Mouse (Mus musculus) T-helper 17 cell (primary cell): Measurements from ENCODE around the gene Ube4b.

Experiments
- in situ Hi-C, 2 experiments: fragments of 300-600 bp; cut with MboI, MseI; formaldehyde crosslinking; loops; 1 replicate in 1 of 2; 2 replicates in 1 of 2; pipeline ENCODE4 v1.15.1; 2025; ENCODE audit warnings: high pct_unique_total_duplicates in 2 of 2

The Ube4b gene

DNA sequence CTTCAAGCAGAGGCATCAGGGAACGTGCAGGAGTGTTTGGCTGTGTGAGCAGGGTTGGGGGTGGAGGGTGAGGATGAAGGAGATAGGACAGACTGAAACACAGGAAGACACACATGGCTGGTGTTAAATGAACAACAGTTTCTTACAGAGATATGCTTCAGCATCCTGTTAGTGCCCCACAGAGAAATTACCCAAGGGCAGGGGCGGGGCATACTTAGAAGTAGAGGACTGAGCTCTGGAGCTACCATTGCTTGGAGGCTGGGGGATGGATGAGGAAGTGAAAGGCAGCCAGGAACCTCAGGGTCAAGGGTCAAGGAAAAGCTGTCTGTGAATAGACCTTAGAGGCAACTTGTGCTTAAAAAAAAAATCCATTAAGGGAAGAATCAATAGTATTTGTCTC, 85.9 kb downstream of the Ube4b start:
- in situ Hi-C loops: no loop called here

DNA sequence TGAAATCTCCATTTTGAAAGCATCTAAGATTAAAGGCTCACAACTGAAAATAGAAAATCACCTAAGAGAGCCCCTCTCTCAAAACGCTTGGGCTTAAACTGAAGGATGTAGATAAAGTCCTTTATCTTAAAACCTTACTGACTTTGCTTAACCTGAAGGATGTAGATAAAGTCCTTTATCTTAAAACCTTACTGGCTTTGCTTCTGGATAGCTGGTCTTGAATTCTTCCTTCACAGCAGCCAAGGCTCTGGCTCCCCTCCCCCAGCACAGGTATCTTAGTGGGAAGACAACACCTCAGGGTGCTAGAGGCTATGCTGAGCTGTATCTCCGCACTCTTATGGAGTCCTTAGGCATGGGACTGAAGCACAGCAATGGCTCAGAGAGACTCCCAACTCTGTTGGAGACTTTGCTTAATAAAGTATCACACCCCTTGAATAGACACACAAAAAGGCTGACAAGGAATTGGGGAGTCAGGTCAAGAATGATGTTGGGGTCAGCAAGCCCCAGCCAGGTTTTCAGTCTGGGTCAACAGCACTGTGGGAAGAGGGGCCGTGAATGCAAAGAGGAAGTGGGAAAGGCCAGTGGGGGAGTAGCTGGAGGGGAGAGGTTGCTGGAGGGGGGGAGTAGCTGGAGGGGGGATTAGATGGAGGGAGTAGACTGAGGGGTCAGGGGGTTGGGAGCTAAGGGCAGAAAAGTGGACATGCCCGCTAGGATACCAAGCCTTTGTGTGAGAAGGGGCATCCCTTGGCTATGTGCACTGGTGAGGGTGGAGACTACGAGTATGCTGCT, 86.9 kb downstream of the Ube4b start:
- in situ Hi-C loops: no loop called here

DNA sequence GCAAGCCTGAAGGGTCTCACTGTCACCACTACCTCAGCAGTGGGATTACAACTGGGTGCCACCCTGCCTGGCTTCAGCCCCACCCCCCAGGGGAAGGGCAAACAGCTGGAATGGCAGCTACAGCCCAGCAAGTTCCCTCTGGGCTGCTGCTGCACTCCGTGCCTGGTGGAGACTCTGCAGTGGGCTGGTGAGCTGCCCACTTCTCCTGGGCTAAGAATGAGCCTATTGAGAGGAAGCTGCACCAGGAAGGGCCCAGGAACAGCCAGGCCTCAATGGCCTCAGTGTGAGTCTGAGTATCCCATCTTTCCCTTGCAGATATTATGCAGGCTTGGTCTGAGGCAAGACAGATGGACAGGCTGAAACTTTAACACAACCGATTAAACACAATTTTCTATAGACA, 88.4 kb downstream of the Ube4b start:
- in situ Hi-C loops: no loop called here

DNA sequence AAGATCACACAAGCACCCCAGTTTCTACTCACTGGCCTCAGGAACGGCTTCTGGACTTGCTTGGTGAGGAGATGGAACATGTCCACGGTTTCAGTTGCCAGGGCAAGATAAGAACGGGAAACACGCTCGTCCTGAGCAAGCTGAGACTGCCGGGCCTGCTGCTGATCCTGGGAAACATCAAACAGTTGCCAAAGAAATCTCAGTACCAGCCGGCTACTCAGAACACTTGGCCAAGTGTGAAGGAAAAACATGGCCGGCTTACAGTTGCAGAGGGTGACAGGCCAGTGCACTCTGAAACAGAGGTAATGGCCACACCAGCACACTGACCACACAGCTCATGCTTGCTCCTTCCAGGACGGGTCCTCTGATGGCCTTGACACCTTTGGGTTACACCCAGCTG, 89.2 kb downstream of the Ube4b start:
- in situ Hi-C loops: no loop called here

DNA sequence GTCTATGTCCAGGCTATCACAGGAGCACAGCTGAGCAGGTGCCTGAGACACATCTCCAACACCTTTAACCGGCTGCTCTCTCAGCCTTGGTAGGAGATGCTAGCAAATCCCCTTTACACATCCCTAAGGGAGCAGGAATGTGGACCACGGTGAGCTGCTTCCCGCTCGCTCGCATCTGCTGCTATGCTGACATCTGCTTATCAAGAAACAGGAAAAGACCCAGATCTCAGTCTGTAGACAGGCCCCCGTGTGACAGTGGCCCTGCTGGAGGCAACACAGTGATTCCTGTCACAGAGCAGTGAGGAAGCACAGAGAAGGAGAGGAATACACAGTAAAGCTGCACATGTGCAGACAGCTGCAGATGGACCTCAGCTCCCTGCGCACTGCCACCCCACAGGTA, 90.2 kb downstream of the Ube4b start:
- in situ Hi-C loops: no loop called here

DNA sequence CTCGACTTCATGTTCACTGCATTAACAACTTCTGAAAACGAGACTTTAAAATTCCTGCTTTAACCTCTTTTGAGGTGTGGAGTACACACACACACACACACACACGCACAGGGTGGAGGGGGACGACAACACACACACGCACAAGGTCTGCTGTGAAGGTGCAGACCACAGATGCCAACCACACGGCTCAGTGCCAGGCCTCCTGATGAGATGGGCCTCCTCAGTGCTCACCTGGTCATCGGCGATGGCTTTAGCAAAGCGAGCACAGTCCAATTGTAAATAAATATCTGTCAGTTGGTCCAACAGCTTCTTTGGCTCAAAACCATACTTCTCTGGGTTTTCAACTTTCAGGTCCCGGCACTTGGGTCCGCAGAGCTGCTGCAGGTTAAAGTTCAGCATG, 91.7 kb downstream of the Ube4b start:
- in situ Hi-C loops: no loop called here

DNA sequence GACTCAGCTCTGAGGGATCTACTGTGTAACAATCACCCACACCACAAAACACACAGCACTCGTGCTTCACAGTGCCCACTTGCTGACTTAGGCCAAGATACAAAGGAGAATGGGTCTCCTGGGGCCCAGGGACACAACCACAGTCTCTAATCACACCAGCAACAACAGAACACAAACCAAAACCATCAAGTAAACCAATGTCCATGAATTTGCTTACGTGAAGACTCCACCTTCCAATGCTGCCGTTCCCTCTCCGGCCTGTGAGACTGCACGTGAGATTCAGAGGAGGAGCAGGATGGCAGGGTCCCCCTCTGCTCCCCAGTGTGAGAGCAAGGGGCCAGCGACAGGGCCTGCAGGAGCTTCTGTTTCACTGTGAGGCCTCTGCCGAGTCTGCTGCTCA, 93.8 kb downstream of the Ube4b start:
- in situ Hi-C loops: no loop called here

DNA sequence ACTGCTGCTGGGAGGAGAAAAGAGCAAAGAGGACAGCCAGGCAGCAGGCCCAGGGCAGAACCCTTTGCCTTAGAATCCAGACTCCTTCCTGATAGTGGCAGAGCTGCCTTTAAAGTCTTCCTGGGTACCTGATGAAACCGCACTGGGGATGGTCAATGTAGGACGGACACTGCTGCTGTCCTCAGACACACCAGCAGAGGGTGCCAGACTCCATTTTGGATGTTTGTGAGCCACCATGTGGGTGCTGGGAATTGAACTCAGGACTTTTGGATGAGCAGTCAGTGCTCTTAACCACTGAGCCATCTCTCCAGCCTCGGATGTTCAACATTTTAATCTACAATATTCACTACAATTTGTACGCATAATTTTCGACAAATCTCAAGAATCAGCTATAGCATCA, 96.1 kb downstream of the Ube4b start:
- in situ Hi-C loops: no loop called here

DNA sequence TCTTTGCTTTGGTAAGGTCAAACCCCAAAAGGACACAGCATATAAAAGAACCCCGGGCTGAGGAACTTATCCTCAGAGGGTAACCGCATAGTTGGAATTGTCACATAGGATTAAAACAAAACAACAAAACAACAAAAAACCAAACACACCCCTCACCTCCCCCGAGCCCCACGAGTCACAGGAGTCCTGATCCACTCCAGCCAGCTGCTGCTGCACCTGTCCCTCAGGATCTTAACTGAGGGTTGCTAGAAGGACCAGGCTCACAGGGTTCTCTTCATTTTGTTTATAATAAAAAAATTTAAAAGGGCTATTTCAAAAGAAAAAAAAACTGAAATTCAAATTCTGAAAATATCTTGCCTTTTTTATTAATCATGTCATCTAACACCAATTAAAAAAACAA, 97.8 kb downstream of the Ube4b start:
- in situ Hi-C loops: loop anchor here in 1 of 2 experiments (5.0 kb wide), 1 partner anchor 666 kb away; no protein-coding TSS in a partner anchor

DNA sequence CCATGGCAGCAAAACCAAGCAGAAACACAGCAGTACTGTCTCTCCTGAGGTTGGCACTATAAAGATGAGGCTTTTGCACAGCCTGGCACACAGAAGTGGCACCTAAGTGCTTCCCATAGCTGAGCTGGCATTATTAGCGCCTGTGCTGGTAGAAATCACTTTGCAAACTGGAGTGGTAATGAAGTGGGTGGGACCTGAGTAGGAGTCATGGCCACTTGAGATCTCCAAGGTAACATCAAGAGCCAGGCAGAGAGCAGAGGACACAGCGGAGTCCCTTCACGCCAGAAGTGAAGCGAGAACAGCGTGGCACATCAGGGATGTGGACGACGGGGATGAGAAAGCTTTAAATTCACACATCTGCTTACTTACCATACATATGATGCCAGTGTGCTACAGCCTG, 99.3 kb downstream of the Ube4b start:
- in situ Hi-C loops: loop anchor here in 1 of 2 experiments (5.0 kb wide), 1 partner anchor 665 kb away; no protein-coding TSS in a partner anchor

DNA sequence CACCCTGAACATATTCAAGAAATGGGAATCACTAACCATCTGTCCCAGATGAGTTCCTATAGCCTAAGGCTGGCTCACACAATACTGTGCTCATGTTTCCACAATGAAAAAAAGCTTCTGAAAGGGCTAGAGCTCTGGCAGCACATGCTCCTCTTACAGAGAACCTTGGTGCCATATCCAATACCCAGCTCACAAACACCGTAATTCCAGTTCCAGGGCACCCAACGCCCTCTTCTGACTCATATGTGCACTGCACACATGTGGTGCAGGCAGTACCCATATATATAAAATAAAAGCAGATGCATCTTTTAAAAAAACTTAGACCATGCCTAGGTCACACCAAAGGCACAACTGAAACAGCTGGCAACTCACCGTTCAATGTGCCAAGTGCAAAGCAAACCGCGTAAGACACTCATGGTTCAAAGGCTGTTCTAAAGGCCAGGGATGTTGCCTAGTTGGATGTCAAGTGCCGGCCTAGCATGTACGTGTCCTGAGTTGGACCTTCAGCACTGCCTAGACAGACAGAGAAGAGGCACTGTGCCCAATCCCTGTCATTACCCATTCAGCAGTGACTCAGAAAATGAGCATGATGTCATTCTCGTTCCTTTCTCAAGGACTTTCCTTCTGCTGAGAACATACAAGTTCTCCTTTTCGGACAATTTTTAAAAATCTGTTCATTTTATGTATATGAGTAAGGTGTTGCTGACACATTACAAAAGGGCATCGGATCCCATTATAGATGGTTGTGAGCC, 101.0 kb downstream of the Ube4b start:
- in situ Hi-C loops: loop anchor here in 1 of 2 experiments (5.0 kb wide), 1 partner anchor 663 kb away; no protein-coding TSS in a partner anchor

DNA sequence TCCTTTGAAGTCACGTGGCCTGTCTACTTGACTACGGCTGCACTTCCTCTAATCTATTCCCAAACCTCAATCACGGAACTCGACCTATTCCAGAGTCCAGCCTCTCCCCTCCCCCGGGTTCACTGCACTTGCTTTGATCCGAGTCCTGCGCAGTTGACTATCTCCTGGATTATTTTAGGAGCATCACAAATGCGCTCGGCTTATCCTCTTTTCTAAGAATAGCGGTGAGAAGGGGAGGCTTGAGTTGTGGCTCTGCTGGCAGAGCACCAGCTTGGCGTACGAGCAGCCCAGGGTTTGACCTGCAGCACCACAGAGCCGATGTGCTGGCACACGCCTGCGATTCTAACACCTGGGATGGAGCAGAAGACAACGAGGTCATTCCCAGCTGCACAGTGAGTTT, 102.8 kb downstream of the Ube4b start:
- in situ Hi-C loops: no loop called here

DNA sequence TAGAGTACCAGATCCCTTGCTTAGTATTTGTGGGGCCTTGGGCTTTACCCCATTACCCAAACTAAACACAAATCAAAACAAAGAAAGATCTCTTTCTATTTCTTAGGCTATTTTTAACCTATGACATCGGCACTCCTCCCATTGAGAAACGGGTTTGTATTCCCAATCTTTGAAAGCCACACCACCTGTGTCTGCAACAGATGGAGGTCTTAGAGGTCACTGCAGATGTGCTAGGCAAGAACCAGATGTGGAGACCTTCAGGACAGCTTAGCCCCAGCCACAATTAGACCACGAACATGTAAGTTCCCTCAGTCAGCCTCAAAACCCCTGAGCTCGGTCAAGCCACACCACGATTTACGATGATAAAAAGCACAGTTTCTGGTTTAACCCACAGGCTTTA, 103.8 kb downstream of the Ube4b start:
- in situ Hi-C loops: no loop called here

DNA sequence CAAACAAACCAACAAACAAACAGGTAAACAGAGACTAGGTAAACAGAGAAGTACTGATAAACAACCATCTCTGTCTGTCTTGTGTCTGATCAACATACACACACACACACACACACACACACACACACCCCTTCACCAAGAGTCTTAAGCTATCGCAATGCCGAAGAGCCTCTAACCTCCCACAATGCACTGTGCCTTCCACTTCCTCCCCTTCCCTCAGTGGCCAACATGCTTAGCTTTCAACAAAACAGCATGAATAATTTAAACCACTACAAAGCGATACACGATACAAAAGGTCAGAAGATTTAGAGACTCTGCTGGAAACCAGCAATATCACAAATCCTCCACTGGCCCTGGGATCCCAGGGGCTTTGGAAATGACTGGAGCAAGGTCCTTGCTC, 104.3 kb downstream of the Ube4b start:
- in situ Hi-C loops: no loop called here

DNA sequence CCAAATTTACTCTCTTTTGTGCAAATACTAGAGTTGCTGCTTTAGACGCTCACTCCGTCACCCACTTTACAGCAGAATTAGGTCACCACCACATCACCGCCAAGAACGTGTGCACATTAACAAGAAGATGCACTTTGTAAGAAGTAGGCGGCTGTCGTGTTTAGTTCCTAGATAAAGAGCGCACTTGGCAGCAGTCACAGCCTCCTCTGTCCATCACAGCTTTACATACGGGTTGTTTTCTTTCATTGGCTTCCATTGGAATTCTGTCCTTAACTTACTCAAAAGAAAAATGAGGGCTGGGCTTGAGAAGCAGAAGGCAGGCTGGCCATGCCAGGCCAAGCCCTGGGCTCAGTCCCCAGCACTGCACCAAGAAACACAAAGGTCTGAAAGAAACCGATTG, 107.5 kb downstream of the Ube4b start:
- in situ Hi-C loops: no loop called here

DNA sequence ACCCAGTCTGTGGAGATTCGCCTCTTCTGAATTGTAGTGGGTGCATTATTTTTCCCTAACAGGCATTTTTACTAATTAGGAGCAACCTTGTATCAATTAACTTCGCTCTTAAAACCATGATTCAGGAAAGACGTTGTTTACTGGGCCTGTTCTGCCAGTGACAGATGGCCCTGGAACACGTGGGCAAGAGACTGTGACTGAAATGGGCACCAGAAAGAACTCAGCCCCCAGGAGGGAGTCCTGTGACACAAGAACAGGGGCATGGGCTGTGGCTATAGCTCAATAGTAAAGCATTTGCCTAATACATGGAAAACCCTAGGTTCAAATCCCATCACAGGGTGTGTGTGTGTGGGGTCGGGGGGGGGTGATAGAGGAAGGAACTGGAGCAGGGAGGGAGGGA, 109.2 kb downstream of the Ube4b start:
- in situ Hi-C loops: no loop called here

DNA sequence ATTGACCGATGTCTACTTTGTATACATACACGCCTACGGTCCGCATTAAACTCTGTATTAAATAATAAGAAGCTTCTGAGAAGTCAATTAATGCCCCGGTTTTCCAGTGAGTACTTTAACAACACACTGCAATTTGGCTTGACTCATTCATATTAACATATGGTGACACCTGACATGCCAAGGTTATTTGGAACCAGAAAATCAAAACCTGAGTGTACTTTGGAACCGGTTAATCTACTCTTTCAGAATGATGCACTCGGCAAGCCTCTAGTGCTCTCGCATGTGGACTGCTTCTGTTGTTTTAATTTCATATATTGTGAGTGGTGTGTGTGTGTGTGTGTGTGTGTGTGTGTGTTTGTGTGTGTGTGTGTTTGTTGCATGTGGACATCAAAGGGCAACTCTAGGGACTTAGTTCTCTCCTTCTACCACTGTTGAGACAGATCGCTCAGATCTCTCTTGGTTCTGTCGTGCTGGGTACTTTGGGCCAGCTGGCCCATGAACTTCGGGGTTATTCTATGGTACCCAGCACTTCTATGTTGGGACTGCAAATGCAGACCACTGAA, 112.2 kb downstream of the Ube4b start:
- in situ Hi-C loops: no loop called here

DNA sequence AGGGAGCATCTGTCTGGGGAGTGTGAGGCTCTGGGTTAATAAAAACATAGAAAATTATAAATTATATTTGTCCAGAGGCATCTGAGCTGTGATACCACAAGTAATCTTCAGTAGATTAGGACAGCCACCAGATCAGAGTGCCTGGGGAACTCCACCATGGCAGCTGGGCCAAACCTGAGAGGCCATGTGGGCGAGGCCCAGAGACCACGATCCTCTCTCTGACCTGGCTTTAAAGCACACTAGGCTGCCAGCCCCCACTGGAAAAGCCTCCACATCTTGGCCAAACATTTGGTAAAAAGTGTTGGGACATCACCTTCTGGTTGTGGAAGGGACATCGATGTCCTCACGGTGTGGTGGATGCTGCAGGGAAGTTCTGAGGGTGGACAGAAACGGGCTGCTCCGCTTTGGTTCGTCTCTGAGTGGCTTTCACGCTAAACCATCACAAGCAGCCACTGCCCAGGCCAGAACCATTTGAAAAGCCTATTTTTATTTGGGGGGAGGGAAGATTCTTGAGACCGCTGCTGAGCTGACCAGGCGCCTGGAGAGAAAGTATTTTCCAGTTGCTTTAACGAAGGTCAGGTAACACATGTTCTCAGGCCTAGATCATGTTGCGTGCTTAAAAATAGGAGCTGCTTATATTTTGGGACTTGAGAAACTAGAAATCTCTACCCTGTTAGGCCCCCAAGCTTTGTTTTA, 112.8 kb downstream of the Ube4b start:
- in situ Hi-C loops: no loop called here

DNA sequence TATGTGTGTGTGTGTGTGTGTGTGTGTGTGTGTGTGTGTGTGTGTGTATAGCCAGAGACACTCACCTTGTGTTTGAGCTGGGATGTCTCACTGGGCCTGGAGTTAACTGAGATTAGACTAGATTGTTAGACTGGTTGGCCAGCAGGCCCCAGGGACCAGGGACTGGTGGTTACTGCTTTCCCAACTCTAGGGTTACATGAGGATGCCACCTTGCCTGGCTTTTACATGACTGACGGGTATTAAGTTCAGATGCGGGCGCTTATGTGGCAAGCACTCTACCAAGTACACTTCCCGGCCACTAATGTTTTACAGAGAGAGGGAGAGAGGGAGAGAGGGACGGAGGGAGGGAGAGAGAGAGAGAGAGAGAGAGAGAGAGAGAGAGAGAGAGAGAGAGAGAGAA, 114.6 kb downstream of the Ube4b start:
- in situ Hi-C loops: no loop called here

DNA sequence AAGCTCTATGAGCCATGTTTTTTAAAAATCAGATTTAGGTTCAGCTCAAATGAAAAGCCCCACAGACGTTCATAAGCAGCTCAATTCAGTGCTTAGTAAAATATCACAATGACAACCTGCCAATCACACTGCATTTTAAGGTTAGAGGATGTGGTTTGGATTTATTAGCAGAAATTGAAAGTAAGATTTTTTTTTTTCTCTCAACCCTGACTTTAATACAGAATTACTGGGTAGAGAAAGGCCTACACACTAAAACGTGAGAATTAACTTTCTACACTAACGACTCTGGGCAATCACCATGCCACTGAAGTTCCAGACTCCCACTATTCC, 118.1 kb downstream of the Ube4b start:
- in situ Hi-C loops: no loop called here

DNA sequence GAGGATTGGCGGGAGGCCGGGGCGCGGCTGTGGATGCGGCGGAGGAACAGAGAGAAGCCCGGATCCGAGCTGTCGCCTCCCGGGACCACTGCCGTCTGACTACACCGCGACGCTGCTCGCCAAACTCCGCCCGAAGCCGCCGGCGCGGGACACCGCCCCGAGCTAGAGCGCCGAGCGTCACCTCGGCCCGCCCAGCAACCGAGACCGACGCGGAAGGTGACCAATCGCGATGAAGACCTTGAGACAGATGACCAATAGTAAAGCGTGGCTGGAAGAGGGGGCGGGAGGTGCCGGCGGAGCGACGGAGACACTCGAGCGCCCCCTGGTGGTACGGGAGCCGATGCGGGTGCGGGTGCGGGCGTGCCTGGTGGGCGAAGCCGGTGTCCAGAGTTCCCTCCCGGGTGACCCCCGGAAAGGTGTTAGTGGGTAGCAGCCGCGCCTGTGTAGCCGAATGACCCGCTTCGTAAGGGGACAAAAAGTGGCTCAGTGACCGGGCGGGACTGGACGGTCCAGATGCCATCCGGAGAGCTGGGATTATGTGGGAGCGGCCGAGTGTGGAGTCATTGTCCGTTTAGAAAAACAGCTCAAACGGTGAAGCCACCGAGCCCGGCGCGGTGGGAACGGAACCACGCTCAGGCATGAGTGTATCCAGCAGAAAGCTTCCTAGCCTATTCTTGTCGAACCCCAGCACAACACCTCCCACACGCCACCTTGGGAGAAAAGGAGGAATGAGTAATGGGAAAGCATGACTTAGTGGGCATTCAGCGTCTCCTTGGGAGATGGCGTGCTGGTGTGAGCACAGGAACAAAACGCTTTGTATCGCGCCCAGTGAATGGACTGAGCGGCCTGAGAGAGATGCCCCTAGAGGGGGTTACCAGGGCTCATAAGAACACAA, 118.7 kb downstream of the Ube4b start, which contains the start of gene Kif1b:
Gene Kif1b, minus strand, starts transcription at position 98 of the 895 bp plus-strand sequence.
- in situ Hi-C loops: no loop called here
